Mouse (Mus musculus) spleen, embryonic (tissue): ENCODE results near the gene Sec23ip.

Experiments used
- CTCF ChIA-PET: fragments of 350-600 bp; sonication (Branson Sonifier 250); formaldehyde crosslinking; loops from one replicate; lab custom pipeline; 2022; lab: Charles Lee

Sec23ip gene

GRCm38 (mm10) chr7:128766696-128767095, 22.0 kb downstream of the Sec23ip start:
- CTCF ChIA-PET = interaction anchor here (0.6 kb wide), 1 partner anchor 181 kb away, joined by 3 read pairs; no protein-coding TSS in a partner anchor

GRCm38 (mm10) chr7:128777201-128777600, 32.5 kb downstream of the Sec23ip start:
- CTCF ChIA-PET = no interaction called here

GRCm38 (mm10) chr7:128779305-128779704, 34.6 kb downstream of the Sec23ip start:
- CTCF ChIA-PET = no interaction called here

- CTCF ChIA-PET = no interaction called here
Observed at GRCm38 (mm10) chr7:128781846-128782245, 37.1 kb downstream of the Sec23ip start.

GRCm38 (mm10) chr7:128790045-128790444, 45.3 kb downstream of the Sec23ip start:
- CTCF ChIA-PET = no interaction called here

- CTCF ChIA-PET = no interaction called here
Observed at GRCm38 (mm10) chr7:128793464-128793863, 48.7 kb downstream of the Sec23ip start.

DNA sequence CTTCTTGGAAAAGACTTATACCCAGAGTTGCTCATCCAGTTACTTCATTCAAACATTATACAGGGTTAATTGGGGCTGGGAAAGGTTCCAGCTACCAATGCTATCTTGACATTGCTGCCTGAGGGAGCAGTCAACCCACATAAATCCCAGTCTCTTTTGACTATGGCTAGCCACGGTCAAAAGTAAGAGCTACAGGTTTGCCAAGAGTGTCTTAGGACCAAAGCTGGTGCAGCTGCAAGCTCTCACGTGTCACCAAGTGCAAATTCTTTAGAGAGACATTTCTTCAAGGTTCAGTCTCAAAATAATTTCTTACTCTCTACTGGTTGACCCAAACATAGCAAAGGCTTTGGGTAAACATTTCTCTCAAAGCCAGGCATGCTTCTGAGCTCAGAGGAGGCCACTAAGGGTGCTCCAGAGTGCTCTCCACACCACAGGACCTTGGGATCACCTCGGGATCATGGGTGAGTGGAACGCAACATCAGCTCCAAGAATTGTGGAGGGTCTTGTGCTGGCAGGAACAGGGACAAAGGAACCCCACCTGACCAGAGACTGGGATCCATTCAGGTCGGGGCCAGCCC, 80.3 kb downstream of the Sec23ip start:
- CTCF ChIA-PET = no interaction called here

DNA sequence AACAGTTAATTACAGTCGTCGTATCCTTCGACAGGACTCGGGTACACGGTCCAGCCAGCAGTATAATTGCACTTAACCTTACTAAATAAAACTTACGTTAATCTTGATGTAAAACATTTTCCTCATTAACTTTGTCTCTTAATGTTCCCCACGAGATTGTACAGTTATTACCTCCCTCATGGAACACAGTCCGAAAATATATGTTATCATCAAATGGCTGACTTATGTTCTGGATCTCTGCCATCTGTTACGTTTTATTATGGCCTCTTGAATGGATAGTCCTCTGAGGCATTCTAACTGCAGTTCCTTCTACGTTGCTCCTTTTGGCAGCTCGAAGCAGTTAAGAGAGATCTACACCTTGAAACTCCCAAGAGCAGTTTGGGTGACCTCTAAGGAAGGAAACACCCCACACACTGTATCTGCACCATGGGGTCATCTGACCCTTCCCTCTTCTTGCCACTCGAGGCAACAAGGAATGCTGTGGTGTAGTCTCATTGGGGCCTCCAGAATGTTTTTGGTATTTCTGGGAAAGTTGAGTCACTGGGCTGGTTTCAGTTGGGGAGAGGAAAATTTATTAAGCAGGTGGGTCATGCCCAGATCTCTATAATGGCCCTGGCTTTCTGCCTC, 87.8 kb downstream of the Sec23ip start:
- CTCF ChIA-PET = no interaction called here

GRCm38 (mm10) chr7:128833196-128833595, 88.5 kb downstream of the Sec23ip start:
- CTCF ChIA-PET = no interaction called here
